Mouse (Mus musculus) kidney, adult 8-10 months (tissue): ENCODE data around the gene Cntn1.
"Not testable (repeated sequence)": the region's sequence is repeated elsewhere in the genome, so short reads cannot be mapped to it uniquely, and the experiment has no call there.

Source experiments
- DNase-seq, 2 experiments: peaks; one replicate each; pipeline ENCODE4 v3.0.0; 2022

Cntn1 gene

DNA sequence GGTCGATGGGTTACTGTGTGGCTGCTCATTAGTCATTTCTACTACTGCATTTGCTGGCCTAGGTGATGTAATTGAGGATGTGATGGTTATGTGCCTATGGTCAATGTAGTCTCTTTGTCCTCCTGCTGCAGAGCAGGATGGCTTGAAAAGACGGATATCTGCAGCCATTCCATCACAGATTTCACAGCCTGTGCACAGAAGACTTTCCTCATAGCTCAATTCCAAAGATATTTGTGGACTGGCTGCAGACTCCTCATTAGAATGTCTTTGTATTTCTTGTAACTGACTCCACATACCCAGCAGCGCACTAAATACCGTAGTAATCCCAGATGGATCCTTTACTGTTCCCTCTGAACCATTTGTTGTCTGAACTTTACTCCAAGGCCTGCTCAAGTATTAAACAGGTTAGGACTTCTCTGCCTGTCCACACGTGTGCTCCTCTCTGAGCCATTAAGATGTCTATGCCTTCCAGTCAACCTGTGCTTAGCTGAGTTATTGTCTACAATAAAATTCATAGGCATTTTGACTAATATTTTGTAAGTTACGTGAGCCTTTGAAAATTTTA is 220.9 kb downstream of the Cntn1 start:
- no peak for DNase-seq

DNA sequence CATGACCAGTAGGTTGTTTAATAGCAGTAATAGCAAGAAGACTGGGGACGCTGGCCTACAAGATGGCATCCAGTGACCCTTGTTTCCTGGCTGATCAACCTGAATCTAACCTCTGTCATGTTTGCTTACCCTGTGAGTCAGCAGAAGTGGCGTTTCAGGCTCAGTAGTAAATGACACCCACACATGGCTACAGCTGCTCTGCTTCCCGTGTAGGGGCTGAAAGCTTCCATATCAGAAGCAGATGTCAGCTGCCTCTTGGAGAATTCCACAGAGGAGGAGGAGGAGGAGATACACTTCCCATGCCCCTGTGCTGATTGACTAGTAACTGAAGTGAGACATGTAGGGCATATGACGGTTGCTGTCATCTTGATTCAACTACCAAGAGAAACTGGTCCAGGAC is 225.9 kb downstream of the Cntn1 start:
- no peak for DNase-seq

DNA sequence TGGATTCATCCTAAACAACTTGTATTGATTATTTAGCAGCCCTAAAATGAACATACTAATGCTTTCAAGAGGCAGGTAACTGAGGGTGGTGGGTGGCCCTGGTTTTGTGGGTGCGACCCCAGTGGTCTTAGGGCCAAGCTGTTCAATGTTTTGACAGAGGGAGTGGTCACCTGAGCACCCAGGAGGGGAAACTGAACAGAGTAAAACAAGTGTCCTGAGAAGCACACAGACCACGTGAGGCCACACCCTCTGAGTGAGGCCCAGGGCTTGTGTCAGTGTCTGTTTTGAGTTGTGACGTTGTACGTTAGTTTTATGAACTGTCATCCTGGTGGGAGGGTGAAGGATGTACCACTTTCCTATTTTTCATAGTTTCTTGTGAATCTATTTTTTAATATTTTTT is 227.0 kb downstream of the Cntn1 start:
- DNase-seq: no peak

DNA sequence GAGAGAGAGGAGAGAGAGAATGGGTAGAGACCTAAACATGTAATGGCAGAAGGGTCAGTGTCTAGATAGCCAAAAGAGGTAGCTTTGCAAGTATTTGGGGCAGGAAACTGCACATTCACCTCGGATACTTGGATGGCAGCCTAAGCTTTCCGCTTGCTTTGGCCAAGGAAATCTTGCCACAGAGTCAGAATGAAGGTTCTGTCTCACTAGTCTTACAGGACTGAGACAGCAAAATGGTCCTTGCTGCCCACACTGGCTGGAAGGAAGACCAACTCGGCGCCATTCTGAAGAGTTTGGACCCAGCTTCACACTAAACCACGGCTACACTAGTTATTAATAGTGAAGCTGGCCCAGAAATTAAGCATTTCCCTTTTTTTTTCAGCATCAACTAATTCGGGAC is 230.0 kb downstream of the Cntn1 start:
- DNase-seq: no peak

DNA sequence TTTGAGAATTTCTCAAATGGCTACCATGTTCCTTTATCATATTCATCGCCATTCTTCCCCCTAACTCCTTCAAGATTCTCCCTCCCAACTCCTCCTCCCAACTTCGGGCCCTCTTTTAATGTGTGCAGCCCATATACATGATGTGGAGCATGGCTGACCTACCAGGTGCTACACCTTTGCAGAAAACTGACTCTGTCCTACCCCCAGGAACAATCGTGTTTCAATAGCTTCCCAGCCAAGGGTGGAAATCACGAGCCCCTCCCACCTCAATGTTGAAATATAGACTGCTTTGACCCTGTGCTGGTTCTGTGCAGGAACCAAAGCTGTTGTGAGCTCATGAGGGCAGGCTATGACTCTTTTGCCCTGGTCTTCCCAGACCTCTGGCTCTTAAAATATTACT is 236.7 kb downstream of the Cntn1 start:
- no peak for DNase-seq

DNA sequence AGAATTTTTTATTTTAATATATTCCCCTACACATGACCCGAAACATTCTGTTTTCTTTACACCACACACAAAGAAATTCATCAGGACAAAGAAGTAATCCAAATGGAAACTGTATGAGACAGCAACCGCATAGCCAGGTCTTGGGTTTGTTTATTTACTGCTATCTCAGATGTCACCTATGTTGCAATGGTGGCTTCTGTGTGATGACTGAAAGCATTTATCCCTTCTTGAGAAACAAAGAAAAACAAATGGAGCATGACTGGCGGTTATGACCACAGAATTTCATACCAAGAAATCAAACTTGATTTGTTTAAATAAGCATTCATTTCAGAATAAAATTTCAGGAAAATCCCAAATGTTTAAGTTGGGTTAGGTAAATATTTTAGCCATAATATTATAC is 245.5 kb downstream of the Cntn1 start:
- no peak for DNase-seq

DNA sequence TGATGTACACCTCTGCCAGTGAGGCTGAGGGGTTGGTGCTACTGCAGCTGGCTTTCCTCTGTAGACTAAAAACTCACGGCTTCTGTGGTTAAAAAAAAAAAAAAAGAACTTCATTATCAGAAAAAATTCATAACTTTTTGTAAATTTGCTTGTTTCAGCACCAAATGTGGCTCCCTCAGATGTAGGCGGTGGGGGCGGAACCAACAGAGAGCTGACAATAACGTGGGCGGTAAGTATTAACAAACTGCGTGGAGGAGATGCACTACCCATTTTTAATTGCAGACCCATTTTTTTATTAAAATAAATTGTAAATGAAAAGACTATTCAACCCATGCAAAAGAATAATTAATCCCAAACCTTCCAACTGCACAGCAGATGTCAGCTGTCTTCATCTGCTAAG is 251.8 kb downstream of the Cntn1 start:
- DNase-seq: no peak

DNA sequence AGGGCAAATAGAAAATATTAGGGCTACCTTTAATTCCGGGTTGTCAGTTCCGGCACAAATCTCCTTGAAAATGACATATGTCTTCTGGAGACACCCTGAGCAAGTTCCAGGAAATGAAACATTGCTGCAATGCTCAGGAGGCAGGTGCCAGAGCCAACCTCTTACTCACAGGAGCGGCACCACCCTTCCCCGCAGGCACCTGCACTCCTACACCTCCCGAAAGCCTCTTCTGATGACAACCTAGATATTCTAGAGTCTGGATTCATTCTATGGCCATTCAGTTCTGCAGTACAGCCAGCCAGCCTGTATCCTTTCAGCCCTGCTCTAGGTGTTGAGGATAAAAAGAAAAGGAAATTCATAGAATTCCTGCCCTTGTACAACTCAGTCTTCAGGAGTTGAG is 253.3 kb downstream of the Cntn1 start:
- no peak for DNase-seq

DNA sequence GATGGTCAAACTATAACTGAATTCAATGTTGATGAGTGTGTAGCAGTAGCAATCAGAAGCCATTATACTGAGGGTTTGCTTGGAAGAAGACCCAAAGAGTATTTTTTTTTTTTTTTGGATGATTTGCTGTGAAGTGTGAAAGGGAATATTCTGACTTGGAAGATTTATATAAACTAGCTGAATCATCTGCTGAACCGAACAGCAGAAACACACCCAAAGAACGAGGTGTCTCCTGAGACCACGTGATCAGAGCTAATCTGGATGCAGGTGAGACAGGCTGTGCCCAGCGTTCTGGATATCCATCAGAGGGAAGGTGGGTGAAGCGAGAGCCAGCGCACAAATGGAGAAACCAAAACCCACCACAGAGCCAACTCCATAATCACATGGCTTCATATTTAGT is 271.0 kb downstream of the Cntn1 start:
- DNase-seq: no peak

DNA sequence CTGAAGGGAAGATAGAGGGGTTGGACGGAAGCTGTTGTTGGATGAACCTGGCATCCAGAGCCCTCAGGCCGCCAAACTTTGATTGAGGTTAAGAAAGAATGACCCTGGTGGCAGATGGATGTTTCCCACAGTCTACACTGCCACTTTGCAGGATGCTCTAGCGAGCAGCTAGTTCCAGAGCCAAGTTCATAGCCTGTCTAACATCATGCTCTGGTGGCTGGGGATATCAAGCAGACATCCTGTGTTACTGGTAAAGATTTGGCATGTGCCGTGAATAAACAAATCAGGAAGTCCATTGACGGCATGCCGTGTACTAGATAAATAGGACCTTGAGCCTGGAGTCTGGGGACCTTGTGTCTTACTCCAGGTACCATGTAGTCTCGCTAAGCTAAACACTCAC is 276.1 kb downstream of the Cntn1 start:
- no peak for DNase-seq

DNA sequence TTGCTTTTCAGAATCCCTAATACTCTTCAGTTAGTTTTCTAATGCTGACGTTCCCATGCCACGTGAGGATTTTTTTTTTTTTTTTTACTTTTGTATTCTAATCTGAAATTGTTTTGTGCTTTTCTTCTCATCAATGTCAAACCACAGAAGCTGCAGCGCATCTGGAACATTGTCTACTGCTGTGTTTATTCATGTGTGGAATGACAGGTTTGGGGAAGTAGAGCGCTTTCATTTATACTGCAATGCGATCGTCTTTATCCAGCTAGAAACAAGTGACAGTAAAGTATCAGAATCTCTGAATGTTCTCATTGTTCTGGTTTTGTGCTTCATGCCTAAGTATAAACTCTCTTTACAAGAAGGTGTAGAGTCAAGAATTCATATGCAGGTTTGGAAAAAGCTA is 289.3 kb downstream of the Cntn1 start:
- no peak for DNase-seq

DNA sequence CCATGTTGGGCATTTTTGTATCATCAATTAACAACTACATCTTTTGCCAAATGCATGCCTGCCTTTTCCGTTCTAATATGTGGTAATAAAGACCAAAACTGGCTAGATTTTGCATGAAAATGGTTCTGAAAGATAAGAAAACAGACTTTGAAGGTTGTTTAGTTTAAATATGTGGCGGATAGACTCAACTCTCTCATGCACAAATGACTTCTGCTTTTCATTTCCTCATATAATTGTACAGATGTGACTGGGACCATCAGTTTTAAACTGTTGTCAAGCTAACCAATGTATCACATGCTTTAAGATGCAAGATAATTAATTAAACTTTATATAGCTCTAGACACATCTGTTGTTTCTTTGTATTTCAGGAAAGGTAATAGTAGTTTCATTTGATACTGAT is 290.5 kb downstream of the Cntn1 start:
- no peak for DNase-seq

DNA sequence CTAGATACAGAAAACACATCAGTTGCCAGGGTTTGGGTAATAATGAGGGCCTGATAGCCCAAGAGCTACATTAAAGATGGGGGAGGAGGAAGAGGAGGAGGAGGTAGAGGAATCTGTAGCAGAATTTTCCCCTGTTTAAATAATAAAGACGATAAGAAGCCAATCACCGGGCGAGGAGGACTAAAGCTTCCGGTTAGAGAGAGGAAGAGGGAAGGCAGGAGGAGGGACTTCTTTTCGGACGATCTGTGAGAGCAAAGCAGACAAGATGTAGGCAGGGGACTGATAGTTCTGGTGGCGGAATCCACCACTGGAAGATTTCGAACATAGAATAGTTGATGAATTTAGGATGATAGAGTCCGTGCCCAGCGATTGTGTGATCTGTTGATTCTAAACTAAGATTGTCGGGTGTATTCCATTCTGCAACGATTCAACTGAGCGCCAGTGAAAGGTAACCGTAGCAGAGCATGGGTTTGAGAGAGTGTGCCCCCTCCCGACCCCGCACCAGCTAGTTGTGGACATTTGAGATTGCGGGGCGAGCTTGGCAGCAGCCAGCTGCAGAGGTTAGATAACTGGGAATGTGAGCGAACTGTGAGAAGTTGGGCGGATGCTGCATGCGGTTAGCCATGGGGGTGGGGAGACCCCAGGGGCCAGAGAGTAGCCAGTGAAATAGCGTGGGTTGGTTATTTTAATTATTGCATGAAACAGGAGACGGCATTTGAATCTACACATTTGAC is 293.3 kb downstream of the Cntn1 start:
- DNase-seq: no peak

DNA sequence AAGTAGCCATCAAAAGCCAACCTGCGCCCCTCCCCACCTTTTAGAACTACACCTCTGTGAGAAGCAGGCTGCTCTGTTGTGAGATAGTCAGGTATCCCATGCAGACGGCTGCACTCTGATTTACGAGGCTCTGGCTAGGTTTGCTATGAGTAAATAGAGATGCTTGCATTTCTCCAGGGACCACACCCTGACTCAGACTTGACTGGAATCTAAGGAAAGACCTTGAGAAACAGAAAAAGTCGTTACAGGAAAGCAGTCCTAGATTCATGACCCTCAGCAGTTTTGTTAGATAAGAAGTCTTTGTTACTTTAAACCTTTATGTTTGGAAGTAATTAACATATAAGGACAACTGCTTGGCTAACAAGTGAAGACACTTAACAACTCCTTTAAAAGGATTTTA is 296.5 kb downstream of the Cntn1 start:
- no peak for DNase-seq

DNA sequence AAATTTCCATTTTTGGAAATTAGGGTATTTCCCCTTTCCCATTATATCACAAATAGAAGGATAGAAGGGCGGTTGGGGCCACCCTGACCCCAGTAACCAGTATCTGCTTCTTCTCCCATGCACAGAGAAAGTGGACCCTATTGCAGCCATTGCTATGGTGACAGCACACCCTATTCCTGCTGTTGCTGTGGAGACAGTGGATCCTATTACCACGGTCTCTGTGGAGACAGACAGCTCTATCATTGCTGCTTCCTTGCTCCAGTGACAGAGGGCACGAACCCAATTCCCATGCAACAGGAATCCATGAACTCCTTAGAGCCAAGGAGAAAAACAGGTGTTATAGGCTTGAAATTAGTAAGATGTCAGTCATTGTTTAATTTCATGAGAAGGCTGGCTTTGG is 296.9 kb downstream of the Cntn1 start:
- no peak for DNase-seq

DNA sequence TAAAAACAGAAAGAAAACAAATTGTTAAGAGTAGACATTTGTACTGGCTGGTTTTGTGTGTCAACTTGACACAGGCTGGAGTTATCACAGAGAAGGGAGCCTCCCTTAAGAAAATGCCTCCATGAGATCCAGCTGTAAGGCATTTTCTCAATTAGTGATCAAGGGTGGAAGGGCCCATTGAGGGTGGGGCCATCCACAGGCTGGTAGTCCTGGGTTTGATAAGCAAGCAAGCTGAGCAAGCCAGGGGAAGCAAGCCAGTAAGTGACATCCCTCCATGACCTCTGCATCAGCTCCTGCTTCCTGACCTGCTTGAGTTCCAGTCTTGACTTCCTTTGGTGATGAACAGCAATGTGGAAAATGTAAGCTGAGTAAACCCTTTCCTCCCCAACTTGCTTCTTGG is 297.5 kb downstream of the Cntn1 start:
- not testable (repeated sequence) for DNase-seq

DNA sequence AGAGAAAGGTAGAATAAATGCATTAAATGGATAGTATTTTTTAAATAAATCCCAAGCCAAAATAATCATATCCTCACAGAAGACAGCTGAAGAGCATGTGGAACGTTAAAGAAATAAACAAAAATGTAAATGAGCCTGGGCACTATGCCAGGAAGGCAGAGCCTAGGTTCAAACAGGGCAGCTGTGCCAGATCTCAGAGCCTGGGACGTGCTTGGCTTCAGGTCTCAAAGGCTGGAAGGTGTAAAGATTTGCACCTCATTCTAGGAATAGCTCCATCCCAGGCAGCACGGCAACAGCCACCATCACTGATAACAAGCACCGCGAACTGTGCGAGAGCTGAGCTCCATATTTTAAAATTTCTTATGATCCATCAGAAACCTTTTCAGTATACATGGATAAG is 313.2 kb downstream of the Cntn1 start:
- no peak for DNase-seq

DNA sequence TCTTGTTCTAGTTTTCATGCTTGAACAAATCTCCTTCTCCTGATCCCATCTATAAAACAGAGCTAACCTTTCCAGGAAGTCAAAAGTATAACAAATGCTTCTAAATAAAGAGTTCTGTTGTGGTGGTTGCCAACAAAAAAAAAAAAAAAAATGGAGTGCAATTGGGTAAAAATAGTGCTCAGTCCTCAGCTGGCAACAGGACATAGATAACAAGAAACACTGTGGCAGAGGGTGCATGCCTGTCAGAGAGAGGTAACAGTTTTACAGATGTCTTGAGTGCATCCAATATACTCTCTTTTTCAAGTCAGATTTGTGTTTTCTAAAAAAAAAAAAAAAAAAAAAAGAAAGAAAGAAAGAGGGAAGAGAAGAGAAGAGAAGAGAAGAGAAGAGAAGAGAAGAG is 313.6 kb downstream of the Cntn1 start:
- DNase-seq: no peak
